Mouse (Mus musculus) urinary bladder, postnatal 36 days (tissue): ENCODE data around the gene Gja8.

Experiments
- DNase-seq, 2 experiments: peaks; one replicate each; pipeline ENCODE4 v3.0.0; 2022; ENCODE audit warnings: low spot score in 2 of 2, mixed read lengths in 1 of 2

Gene Gja8

DNA sequence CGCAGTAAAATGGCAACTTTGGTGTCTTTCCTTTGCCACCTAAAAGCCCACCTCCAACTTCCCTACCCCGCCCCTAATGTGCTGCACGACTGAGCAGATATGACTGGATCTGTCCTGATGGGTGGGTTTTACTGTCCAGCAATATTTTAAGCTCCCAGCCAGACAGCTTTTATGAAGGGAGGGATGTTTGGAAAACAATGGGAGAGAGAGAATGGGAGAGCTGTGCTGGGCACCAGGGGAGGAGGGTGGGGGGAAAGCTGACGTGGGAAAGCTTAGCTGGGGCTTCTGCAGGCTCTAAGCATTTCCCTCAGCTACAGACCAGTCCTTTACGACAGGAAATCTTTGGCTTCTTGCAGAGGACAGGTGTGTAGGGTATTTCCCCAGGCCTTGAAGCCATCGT lies at the start of gene Gja8:
Gja8 (minus strand) TSS at position 101 of the 400 bp plus-strand sequence.
- DNase-seq, result no peak

DNA sequence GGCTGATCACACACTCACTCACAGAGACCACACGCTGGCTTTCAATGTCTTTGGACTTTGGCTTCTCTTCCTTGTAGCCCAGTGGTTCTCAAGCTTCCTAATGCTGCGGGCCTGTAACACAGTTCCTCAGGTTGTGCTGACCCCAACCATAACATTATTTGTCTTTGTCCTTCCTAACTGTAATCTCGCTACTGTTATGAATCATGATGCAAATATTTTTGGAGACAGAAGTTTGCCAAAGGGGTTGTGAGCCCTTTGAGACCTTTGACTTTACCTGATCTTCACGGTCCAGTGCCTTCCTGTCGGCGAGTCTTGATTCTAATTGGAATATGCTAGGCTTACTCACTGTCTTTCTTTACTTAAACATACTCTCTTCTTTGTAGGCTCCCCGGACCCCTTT lies 48.6 kb upstream of the Gja8 start:
- DNase-seq, result no peak

DNA sequence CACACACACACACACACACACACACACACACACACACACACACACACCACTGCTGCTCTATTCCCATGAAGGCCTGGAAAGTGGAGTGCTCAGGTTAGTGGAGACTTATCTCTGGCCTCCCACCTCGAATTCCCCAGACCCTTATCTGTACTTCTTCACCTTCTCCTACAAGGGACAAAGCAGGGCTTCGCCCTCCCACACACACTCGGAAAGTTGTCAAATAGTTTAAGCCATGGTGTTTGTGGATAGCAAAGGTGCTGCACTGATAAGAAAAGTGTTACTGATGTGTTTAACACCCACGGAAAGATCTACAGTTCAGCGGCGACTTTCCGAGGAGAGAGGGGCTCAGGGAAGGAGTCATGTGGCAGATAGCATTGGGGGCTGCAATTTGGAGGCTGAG lies 45.2 kb upstream of the Gja8 start:
- no peak for DNase-seq

DNA sequence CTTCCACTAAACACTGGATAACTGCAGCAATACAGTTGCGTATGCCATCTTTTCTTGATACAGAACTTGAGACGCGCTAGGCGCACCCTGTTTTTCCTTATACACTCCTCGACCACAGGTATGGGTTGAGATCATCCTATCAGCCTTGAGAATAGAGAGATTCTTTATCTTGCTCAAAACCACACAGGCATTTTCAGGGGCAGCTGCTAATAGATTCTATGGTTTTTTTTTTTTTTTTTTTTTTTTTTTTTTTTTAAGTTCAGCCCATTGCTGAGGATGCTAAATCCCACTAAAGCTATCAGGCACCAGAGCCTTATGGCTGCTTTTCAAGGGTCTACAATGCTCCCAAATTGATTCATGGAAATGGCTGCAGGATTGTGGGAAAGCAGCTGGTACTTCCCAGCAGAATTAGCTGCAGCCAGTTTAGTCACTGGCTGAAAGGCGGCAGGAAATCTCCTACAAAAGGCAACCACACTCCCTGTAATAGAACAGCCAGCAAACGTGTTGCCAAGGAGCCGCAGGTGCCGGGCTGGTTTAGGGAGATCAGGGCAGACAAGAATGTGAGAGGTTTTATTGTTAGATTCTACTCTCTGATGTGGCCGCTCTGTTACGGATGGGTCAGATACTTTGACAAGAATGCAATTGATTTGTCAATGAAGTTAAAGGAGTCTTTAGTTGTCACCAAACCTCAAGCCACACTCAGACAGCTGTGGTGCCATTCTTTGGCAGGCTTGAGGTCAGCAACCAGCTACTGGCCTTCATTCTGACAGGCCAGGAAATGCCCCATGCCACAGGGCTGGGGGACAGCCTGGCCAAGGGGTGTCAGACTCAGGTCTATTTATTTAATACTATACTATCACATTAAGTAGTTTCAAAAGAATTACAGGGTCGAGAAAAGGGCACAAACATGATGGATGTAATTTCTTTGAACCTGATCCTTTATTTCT lies 37.5 kb upstream of the Gja8 start:
- DNase-seq, result no peak

DNA sequence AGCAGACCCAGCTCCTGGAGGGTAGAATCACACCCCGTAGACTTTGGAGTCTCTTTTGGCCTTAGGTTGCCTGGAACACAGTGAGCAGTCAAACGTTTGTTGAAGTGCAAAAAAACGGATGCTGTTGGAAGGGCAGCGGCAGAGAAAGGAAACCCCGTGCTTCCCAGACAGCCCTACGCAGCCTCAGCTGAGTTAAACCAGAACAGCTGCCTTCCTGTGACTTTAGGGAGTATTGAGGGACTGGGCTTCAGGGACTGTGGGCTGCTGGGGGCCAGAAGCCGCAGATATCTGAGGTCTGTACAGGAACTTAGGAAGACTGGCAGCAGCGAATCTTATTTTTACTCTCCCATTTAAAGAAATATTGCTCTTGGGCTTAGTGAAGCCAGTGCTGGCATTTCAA lies 34.8 kb upstream of the Gja8 start:
- no peak for DNase-seq

DNA sequence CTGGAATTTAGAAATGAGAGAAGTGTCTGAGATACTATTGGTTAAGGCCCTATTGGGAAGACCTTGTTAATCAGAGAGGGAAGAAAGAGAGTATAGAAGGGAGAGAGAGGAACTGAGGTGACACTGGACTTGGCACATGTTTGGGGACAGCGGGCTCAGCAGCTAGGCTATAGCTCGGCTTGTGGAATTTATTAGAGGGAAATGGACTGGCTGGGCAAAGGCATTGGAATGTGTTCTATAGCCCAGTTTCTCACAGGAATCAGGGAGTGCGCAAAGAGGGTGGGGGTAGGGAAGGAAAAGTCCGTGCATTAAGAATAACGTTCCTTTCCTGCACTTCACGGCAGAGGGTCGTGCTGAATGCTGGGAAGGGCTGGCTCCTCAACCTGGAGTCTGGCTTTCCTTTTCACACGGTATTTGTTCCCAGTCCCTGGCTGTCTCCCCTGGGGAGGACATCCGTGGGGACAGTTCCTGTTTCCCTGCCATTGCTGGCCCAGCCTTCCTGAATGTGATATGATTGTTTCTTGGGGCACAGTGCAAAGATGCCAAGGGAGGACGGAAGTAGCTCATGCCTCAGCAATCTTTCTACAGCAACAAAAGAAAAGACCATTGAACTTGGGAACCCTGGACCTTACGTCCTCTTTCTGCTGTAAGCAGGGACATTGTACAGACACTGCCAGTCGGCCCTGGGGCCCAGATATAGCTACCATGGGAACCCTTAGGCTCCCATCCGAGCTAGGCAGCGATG lies 27.8 kb upstream of the Gja8 start:
- DNase-seq, result no peak

DNA sequence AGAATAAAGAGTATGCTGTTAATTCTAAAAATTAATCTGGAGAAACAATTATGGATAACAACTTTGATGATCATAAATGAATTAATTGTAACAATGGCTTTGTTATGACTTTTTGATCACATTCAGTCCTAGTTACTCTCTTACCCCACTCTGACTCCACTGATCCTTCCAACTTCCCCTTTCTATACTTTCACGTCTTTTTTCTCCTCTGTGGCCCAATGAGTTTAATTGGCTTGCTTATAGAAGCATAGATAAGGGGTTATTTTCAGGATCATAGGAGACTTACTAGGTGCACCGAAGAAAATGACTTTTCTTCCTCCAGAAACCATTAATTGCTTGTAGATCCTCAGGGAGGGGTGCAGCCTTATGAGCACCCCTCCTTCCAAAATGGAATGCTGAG lies 16.9 kb upstream of the Gja8 start:
- DNase-seq, result no peak

DNA sequence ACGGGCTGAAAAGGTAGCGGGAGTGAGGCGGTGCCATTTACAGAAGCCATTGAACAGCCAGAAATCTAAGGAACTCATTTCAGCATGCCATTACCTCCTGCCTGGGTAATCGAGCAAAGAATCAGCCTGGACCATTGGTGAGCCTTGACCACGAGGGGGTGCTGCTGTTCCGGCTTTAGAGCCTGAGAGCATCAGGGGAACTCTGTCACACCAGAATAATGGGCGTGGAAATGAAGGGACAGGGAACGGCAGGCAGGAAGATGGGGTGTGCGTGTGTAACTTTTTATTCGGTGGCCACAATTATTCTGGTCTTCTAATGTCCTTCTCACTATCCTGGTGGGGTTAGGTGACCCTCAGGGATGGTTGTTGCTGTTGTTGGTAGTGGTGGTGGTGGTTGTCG lies 12.9 kb upstream of the Gja8 start:
- peak; percentile 77 to 82 for DNase-seq

DNA sequence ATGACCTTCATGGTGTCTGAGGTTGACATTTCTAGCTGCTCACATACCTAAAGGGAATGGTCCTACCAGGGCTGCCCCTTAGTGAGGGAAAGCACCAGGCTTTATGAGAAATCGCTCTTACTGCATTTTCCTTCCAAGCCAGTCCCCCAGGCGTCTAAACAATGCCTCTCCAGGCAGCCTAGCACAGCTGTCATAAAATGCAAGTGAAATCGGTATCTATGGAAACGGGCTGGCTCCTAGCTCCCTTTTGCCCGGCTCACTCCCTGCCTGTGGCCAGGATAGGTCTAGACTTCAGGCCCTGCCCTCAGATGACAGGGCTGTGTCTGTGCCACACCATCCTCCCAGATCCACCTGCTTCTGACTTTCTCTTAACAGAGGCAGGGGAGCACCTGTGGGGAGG lies 11.8 kb upstream of the Gja8 start:
- no peak for DNase-seq

DNA sequence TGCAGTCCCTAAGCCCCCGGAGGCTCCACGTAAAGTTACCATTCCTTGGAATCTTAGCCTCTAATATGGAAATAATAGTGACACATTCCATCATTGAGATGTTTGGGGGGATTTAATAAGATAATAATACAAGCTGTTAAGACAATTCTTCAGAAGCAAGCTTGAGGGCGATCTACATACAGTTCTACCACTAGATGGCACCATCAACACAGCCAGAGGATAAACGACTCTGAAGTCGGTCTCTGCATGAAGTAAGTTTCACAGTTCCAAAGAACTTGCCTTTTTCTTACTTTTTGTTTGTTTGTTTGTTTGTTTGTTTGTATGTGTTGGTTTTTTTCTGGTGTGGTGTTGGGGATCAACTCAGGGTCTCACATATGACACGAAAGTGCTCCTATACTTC lies 10.4 kb upstream of the Gja8 start:
- DNase-seq, result no peak

DNA sequence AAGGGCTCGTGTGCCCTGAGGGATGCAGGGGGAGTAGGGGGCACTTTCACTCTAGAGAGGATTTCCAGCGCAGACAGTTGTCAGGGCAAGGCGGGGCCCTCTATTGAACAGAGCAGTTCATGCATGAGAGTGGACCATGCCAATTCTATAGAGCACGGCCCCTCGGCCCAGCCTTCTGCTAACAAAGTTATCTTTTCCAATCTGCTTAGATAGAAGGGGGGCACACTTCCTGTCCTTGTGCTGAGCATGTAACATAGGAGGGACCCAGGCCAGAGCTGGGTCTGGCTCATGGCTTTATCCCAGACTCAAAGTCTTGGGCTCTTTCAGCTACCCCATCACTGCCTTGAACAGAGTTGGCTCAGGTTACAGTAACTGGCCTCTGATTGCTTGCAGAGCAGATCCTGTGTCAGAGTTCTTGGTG lies 5.5 kb upstream of the Gja8 start:
- no peak for DNase-seq

DNA sequence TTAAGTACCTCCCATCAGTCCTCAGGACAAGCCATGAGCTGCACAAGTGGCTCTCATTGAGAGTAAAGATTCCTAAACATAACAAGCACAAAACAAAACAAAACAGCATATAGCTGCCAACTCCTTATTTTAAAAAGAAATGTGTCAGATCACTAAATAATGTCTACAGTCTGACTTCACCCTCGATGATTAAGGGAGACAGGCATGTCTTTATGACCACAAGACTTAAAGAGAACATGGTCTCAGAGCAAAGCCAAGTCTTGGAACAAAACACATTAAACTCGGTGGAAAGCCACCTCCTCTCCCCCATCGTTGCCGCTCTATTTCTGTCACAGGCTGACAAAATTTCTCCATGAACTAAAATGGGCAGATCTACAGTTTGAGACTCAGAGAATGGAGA lies 1.2 kb downstream of the Gja8 start:
- no peak for DNase-seq

DNA sequence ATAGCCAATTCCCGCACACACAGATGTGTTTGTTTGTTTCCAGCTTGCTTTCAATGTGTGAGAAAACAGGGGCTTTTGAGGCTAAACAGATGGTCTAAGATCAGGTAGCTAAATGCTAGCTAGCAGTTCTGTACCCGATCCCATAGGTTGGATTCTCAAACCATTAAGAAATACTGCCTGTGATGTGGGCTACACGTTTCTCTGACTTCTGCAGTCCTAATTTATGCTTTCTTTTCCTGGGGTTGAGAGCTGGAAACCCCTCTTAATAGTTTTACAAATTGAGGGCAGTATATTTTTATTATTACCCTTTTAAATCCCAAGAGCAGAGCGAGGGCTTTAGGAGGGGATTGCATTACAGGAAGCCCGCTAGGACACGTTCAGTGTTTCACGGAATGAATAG lies 4.8 kb downstream of the Gja8 start:
- DNase-seq, result no peak

DNA sequence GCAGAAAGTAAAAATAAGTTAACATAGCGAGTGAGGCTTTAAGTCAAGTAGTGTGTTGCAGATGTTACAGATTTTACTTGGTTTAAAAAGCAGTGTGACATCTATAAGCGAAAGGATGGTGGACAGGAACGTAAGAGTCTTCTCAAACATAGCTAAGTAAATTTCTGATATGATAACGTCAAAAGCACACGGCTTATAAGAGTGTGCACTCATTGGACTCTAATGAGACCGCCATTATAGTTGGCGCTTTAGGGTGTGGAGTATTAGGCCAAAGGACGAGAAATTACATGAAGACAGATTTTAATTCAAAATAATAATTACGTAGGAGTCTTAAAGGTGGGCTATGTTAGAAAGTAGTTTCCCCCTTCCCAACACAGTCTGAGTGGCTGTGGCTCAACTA lies 20.2 kb downstream of the Gja8 start:
- no peak for DNase-seq

DNA sequence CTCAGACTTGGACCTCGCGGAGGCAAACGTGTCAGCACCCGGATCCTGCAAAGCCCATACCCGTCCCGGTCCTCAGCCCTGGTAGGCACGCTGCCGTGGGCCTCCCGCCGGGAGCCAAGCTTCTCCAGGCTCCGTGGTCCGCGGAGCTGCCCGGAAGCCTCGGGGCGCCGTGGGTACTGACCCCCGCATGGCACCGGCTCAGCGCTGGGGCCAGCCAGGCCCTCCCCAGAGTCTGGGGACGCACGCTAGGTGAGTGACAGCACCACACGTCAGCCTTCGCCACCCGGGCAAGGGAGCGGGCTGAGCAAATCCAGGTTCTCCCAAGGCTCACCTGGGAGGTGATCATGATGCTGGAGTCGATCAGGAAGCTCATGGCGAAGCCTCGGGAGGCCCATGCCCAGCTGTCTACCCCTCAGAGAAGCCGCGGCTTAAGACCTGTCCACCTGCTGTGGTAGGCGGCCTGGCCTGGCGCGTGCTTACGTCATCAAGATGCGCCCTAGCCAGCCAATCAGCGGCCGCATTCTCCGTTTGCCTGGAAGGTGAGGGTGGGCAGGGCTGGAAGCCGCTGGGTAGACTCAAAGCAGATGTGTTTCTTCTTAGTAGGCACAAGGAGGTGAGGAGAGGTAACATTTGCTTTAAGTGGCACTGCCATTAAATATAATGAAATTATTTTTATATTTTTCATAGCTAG lies 20.8 kb downstream of the Gja8 start, which contains the start of gene Gpr89:
Gpr89 (minus strand) TSS at position 496 of the 691 bp plus-strand sequence.
- peak; percentile 89 to 93 for DNase-seq

DNA sequence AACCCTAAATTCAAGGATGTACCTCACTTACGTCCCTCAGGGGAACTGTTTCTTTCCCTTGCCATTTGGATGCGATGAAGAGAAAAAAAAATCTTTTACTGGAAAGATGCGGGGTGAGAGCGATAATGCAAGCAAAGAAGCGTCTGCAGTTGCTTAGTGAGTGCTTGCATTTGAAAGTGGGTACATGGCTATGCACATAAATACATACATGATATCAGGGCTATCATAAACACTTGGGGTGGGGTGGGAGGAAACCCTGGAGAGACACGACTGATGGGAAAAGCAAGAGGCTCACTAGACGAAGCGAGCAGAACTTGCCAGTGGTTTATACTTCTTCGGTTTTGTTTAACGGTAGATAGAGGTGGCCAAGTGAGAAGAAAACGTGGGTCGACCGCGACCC lies 21.4 kb downstream of the Gja8 start, which contains the start of gene Gja5:
Gja5 (plus strand) TSS at position 301 of the 400 bp plus-strand sequence.
- no peak for DNase-seq

DNA sequence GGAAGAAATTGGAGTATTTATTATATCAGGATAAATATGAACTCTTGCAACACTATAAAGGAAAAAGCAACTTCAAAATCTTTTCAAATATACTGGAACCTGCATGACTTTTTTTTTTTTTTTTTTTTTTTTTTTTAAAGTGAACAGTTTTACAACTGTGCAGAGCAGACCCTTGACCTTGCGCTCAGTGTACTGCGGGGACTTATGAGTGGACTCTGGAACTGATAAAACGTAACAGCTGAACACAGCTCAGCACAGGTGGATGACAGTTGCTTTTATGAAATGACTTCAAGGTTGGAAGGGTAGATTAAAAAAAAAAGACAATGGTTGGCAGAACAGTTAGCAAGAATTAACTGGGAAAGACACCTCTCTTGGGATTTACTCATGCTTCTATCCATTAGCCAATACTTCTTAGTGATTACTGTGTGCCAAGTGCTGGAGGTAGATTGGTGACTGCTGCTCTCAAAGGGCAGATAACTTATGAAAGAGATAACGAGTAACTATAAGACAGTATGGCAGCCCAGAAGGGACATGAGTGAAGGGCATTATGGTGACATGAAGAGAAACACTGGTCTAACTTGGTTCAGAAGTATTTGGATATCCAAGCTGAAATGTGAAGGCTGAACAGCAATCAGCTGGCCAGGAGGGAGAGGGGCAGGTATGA lies 23.4 kb downstream of the Gja8 start:
- DNase-seq, result no peak

DNA sequence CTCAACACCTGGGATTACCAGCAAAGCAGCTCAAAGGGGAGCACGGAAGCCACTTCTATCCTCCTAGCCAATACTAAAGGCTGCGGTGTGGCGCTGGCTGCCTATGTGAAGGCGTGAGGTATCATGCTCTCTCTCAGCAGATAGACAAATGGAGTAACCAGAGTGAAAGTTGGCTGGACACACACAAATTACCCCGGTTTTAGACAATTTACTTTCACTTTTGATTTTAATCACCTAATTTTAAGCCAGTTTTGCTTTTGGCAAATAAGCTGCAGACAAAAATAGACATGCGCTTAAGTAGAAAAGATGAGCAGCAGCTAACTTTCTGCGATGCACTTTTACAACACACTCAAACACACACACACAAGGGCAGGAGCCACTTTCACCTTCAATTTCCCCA lies 42.1 kb downstream of the Gja8 start:
- DNase-seq, result no peak

DNA sequence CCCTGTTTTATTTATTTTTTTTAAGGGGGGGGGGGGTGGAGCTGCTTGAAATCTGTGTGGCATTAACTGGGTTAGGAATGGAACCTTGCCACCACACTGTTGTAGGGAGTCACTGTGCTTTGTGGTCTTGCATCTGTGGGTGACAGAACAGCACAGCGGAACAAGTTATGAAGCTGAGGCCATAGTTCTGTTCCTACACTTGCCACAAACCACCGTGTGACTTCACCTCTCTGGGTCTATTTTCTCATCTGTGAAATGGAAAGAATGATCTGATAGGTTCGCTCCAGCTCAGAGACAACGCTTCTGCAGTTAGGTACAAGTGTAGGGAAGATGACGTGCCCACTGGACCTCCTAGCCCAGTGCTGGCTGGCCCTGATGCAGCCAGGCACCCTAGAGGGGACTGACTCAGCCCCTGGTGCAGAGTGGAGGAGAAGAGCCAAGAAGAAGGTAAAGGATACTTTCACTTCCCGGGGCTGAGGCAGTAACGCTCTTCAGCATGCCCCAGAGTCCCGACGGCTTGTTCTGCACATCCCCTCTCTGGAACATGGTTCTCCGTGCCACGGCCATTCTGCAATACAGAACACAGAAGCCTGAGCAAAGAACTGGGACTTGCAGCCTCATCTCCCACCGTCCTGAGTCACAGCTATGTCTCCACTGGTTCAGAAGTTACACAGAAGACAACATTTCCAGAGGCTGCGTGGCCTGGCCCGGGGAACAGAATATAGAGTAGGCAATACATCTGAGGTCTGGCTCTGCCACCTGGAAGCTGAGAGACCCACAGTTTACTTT lies 43.6 kb downstream of the Gja8 start:
- DNase-seq, result no peak

DNA sequence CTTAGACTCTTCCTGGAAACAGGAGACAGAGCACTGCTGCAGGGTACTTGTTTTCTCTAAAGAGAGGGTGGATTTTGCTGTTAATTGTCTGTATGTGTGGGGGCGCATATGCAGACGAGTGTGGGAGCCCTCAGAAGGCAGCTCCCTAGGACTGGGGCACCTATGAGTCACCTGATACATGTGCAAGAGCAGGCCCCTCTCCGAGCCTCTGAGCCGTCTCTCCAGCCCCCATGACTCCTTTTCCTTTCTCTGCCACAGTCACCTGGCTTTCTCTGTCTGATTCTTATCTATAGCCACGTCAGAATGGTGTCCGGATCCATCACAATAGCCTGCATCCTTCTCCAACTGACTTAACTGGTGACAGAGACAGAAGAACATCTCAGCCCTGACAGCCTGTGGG lies 44.3 kb downstream of the Gja8 start:
- DNase-seq, result no peak

DNA sequence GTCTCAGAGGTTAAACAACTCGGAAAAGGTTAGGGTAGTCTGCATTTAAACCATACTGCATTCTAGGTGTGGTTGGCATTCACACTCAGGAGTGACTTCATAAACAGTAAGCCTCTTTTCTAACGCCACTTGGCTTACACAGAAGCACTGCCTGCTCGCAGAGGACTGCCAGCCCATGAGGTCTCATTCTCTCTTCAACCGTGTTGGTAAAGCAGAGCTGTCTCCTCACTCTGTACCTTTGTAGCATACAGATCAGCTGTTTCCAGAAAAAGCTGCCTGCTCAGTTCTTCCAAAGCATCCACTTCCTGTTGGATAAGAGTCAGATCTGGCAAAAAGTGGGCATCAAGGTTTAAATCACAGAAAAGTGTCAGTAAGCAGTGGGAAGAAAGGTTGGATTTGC lies 45.4 kb downstream of the Gja8 start:
- no peak for DNase-seq
